Mouse (Mus musculus): ENCODE data around the gene Csrp1.

DNA sequence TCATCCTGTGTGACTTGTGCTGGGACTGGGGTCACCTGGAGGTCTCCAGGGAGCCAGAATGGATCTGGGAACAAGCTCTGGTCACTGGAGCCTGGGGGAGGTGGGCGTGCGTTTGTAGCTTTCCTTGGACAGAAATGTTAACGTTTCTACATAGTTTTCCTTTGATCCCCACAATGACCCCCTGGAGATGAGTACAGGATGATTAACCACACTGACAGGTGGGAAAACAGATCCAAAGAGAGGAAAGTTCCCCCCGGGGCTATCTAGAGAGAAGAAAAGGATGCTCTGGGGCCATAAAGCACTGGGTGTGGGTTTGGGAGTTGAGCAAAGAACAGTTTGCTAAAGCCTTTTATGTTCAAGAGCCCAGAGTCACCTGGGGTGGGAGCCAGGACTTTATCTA is 60.8 kb downstream of the Csrp1 start:
- TF ChIP-seq TAL1 (IDR thresholded peaks at IDR 0.05; ENCODE audit: low read length) (no peak), GATA1 (IDR thresholded peaks at IDR 0.05; ENCODE audit: low read length) (no peak)

Data from erythroblast, embryonic 14.5 days (primary cell).